Mouse (Mus musculus) embryo, embryonic 11 days (tissue): Measurements from ENCODE around the gene Prkar1a.

Experiments
- DNase-seq: peaks from one replicate; pipeline ENCODE4 v3.0.0-alpha.2; 2015

The Prkar1a gene

DNA sequence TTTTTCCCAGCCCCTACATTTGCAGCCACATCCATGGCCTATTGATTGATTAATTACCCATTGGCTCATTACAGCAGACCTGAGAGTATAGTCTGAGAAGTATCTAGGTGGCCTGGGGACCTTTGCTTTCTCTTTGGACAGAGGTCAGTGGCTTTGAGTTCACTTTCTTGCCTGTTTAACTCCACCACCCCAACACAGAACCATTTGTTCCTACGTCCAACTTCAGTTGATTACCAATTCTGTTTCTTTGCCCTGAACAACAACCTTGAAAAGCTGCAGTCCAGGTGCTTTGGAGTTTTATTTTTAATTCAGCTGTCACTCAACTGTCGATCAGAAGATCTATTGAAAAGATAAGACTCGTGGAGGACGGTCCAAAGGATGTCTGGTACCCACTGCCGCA lies 60.3 kb downstream of the Prkar1a start:
- DNase-seq, result no peak

- DNase-seq, result no peak
These were observed 65.4 kb downstream of the Prkar1a start for GRCm38 (mm10) chr11:109714341-109715247.

DNA sequence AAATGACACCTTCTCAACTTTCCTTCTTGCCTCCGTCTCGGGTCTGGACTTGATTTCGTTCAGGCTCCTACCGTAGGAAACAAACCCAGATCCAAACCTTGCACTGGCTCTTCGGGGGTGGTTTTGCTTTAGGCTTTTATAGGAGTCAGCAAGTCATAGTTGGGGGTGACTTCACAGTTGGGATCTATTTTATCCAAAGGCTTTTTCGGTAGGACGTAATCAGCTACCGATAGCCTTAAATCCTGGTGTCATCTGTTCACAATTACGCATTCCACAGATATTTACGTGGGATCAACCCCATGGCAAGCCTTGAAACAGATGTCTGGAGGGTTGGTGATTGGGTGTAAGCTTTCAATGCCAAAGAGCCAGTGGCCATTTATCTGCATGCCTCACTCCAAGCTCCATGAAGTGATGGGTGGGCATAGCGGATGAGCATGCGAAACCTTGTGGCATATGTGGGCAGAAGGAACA lies 66.1 kb downstream of the Prkar1a start:
- DNase-seq, result peak; percentile 59

DNA sequence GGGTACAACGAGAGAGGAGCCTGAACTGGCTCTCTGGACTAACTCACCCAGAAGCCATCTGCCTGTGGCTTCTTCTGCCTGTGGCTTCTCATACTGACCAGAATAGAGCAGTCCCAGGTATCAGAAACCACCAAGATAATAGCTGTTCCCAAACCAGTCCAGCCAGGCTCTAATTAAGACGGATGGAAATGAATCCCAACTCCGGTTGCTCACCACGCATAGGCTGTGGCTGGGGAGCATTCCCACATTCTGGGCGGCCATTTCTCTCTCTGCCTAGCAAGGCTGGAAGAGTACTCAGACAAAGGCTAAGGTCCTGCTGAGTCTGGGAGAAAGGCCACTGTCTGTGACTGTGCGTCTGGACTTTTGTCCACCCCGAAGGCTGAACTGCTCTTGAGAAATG lies 67.8 kb downstream of the Prkar1a start:
- peak; percentile 18 for DNase-seq

- no peak for DNase-seq
These were observed 68.2 kb downstream of the Prkar1a start for GRCm38 (mm10) chr11:109717448-109717847.

DNA sequence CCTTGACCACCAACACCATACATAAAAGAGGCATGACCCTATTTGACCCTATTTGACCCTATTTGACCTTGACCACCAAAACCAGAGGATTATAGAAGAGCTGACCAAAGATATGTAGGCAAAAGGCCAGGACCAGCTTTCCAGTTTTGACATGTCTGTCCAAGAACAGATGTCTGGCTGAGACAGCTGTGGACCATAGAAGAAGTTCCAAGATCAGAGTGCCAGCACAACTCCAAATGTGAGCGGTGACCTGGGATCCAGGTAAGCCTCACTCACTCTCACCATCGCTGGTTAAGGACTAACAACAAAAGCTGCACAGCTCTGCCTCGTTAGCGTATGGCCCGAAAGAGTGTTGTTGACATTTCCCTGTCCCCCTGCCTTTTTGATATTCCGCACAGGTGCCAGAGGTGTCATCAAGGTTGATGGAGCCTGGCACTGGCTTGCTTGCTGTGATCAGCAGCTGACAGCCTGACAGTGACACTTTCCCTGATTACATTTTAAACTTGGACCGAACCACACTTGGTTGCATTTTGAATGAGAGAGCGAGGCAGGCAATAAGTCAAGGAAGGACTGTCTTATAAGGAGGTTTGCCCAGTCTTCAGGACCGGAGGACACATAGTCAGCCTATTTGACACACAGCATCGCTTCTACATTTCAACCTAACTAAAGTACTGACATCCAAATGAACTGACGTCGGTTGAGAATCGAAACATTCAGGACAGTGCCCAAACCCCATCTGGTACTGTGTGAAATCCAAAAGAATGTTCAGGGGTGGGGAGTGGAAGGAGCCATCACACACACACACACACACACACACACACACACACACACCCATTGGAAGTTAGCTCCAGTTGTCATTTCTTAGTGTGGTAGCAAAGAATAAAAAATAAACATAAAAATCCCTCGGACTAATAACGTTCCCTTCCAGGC lies 69.0 kb downstream of the Prkar1a start:
- no peak for DNase-seq
